Mouse (Mus musculus): ENCODE results near the gene Mrtfa. TPM values are rescaled to one million over a fixed set of nuclear protein-coding genes. Genes with fewer than 3 reads are reported as not detected.
A peak's percentile ranks its signal among the peaks of the same experiment; 100 is the strongest.

Gene Mrtfa
- polyA plus RNA-seq, 1 experiment from 2014 or later = 26.2 TPM

- H3K4me2 ChIP-seq (ENCODE audit: low read depth, low read length) = no peak overlapping the region
- no peaks in the 10 kb centered on the region for H3K27me3 ChIP-seq (ENCODE audit: control insufficient read depth, insufficient read depth, low read length)
- no peaks in the 10 kb centered on the region for H3K9me3 ChIP-seq (replicated peaks; ENCODE audit: control insufficient read depth, low read length)
- no peak for ATAC-seq (ENCODE audit: insufficient read depth, low FRiP score)
- WGBS = 67% methylated on average over 5 of the region's 5 CpGs
- H3K27ac ChIP-seq (ENCODE audit: low read length) = no peak overlapping the region
- no peaks in the 10 kb centered on the region for H3K36me3 ChIP-seq (ENCODE audit: control insufficient read depth, insufficient read depth, low read length)
- H3K4me3 ChIP-seq (replicated peaks; ENCODE audit: low read length) = no peak overlapping the region
- H3K4me1 ChIP-seq (ENCODE audit: control insufficient read depth, insufficient read depth, low read length) = 0 out of 2 replicates have a peak, but pooled peaks cover 8% of the 10 kb centered on the region
- H3K9ac ChIP-seq (ENCODE audit: low read length) = no peak overlapping the region
Measured at GRCm38 (mm10) chr15:81210496-81210895, 19.9 kb upstream of the Mrtfa start.

- no peak for ATAC-seq (ENCODE audit: insufficient read depth, low FRiP score)
- Histone ChIP-seq H3K4me3 (replicated peaks; ENCODE audit: low read length) (no peak overlapping the region), H3K27me3 (ENCODE audit: control insufficient read depth, insufficient read depth, low read length) (no peaks in the 10 kb centered on the region), H3K4me2 (ENCODE audit: low read depth, low read length) (no peak overlapping the region), H3K36me3 (ENCODE audit: control insufficient read depth, insufficient read depth, low read length) (no peaks in the 10 kb centered on the region), H3K9me3 (replicated peaks; ENCODE audit: control insufficient read depth, low read length) (0 out of 2 replicates have a peak, but pooled peaks cover 8% of the 10 kb centered on the region), H3K27ac (ENCODE audit: low read length) (no peak overlapping the region), H3K4me1 (ENCODE audit: control insufficient read depth, insufficient read depth, low read length) (no peaks in the 10 kb centered on the region), H3K9ac (ENCODE audit: low read length) (no peak overlapping the region)
- WGBS = 90% methylated on average over 5 of the region's 5 CpGs
Measured at GRCm38 (mm10) chr15:81202462-81202861, 11.9 kb upstream of the Mrtfa start.

- Histone ChIP-seq H3K4me1 (ENCODE audit: control insufficient read depth, insufficient read depth, low read length) (no peaks in the 10 kb centered on the region), H3K9ac (ENCODE audit: low read length) (no peak overlapping the region), H3K36me3 (ENCODE audit: control insufficient read depth, insufficient read depth, low read length) (no peaks in the 10 kb centered on the region), H3K27me3 (ENCODE audit: control insufficient read depth, insufficient read depth, low read length) (no peaks in the 10 kb centered on the region), H3K9me3 (replicated peaks; ENCODE audit: control insufficient read depth, low read length) (0 out of 2 replicates have a peak, but pooled peaks cover 8% of the 10 kb centered on the region), H3K4me2 (ENCODE audit: low read depth, low read length) (no peak overlapping the region), H3K4me3 (replicated peaks; ENCODE audit: low read length) (no peak overlapping the region), H3K27ac (ENCODE audit: low read length) (no peak overlapping the region)
- no peak for ATAC-seq (ENCODE audit: insufficient read depth, low FRiP score)
- WGBS = 19% methylated on average over 4 of the region's 4 CpGs
Measured at GRCm38 (mm10) chr15:81199372-81199959, 8.9 kb upstream of the Mrtfa start.

GRCm38 (mm10) chr15:81198447-81198846, 7.9 kb upstream of the Mrtfa start:
- H3K9me3 ChIP-seq (replicated peaks; ENCODE audit: control insufficient read depth, low read length) = 0 out of 2 replicates have a peak, but pooled peaks cover 8% of the 10 kb centered on the region
- ATAC-seq (ENCODE audit: insufficient read depth, low FRiP score) = no peak
- H3K36me3 ChIP-seq (ENCODE audit: control insufficient read depth, insufficient read depth, low read length) = no peaks in the 10 kb centered on the region
- H3K4me2 ChIP-seq (ENCODE audit: low read depth, low read length) = no peak overlapping the region
- no peaks in the 10 kb centered on the region for H3K4me1 ChIP-seq (ENCODE audit: control insufficient read depth, insufficient read depth, low read length)
- no peak overlapping the region for H3K4me3 ChIP-seq (replicated peaks; ENCODE audit: low read length)
- H3K27ac ChIP-seq (ENCODE audit: low read length) = no peak overlapping the region
- no peak overlapping the region for H3K9ac ChIP-seq (ENCODE audit: low read length)
- no peaks in the 10 kb centered on the region for H3K27me3 ChIP-seq (ENCODE audit: control insufficient read depth, insufficient read depth, low read length)
- 91% methylated on average over 5 of the region's 5 CpGs for WGBS

GRCm38 (mm10) chr15:81197197-81197596, 6.6 kb upstream of the Mrtfa start:
- no peak overlapping the region for H3K9ac ChIP-seq (ENCODE audit: low read length)
- no peaks in the 10 kb centered on the region for H3K36me3 ChIP-seq (ENCODE audit: control insufficient read depth, insufficient read depth, low read length)
- no peaks in the 10 kb centered on the region for H3K27me3 ChIP-seq (ENCODE audit: control insufficient read depth, insufficient read depth, low read length)
- no peak overlapping the region for H3K4me2 ChIP-seq (ENCODE audit: low read depth, low read length)
- H3K27ac ChIP-seq (ENCODE audit: low read length) = no peak overlapping the region
- H3K4me3 ChIP-seq (replicated peaks; ENCODE audit: low read length) = no peak overlapping the region
- ATAC-seq (ENCODE audit: insufficient read depth, low FRiP score) = peak; percentile 88
- 52% methylated on average over 10 of the region's 10 CpGs for WGBS
- H3K9me3 ChIP-seq (replicated peaks; ENCODE audit: control insufficient read depth, low read length) = 0 out of 2 replicates have a peak, but pooled peaks cover 8% of the 10 kb centered on the region
- no peaks in the 10 kb centered on the region for H3K4me1 ChIP-seq (ENCODE audit: control insufficient read depth, insufficient read depth, low read length)

GRCm38 (mm10) chr15:81195447-81195846, 4.9 kb upstream of the Mrtfa start:
- no peak overlapping the region for H3K4me3 ChIP-seq (replicated peaks; ENCODE audit: low read length)
- H3K9ac ChIP-seq (ENCODE audit: low read length) = no peak overlapping the region
- no peak overlapping the region for H3K27ac ChIP-seq (ENCODE audit: low read length)
- 49% methylated on average over 4 of the region's 4 CpGs for WGBS
- no peaks in the 10 kb centered on the region for H3K4me1 ChIP-seq (ENCODE audit: control insufficient read depth, insufficient read depth, low read length)
- H3K4me2 ChIP-seq (ENCODE audit: low read depth, low read length) = no peak overlapping the region
- H3K9me3 ChIP-seq (replicated peaks; ENCODE audit: control insufficient read depth, low read length) = 0 out of 2 replicates have a peak, but pooled peaks cover 8% of the 10 kb centered on the region
- no peaks in the 10 kb centered on the region for H3K27me3 ChIP-seq (ENCODE audit: control insufficient read depth, insufficient read depth, low read length)
- no peaks in the 10 kb centered on the region for H3K36me3 ChIP-seq (ENCODE audit: control insufficient read depth, insufficient read depth, low read length)
- no peak for ATAC-seq (ENCODE audit: insufficient read depth, low FRiP score)

- Histone ChIP-seq H3K4me2 (ENCODE audit: low read depth, low read length) (no peak overlapping the region), H3K9me3 (replicated peaks; ENCODE audit: control insufficient read depth, low read length) (0 out of 2 replicates have a peak, but pooled peaks cover 8% of the 10 kb centered on the region), H3K9ac (ENCODE audit: low read length) (no peak overlapping the region), H3K4me1 (ENCODE audit: control insufficient read depth, insufficient read depth, low read length) (no peaks in the 10 kb centered on the region), H3K36me3 (ENCODE audit: control insufficient read depth, insufficient read depth, low read length) (no peaks in the 10 kb centered on the region), H3K4me3 (replicated peaks; ENCODE audit: low read length) (no peak overlapping the region), H3K27ac (ENCODE audit: low read length) (no peak overlapping the region), H3K27me3 (ENCODE audit: control insufficient read depth, insufficient read depth, low read length) (no peaks in the 10 kb centered on the region)
- 89% methylated on average over 6 of the region's 6 CpGs for WGBS
- no peak for ATAC-seq (ENCODE audit: insufficient read depth, low FRiP score)
Measured at GRCm38 (mm10) chr15:81194791-81195190, 4.2 kb upstream of the Mrtfa start.

GRCm38 (mm10) chr15:81192858-81193257, 2.3 kb upstream of the Mrtfa start:
- no peak overlapping the region for H3K4me3 ChIP-seq (replicated peaks; ENCODE audit: low read length)
- H3K36me3 ChIP-seq (ENCODE audit: control insufficient read depth, insufficient read depth, low read length) = no peaks in the 10 kb centered on the region
- no peak overlapping the region for H3K27ac ChIP-seq (ENCODE audit: low read length)
- WGBS = 92% methylated on average over 8 of the region's 8 CpGs
- peaks cover 15% of the 10 kb centered on the region for H3K4me1 ChIP-seq (ENCODE audit: control insufficient read depth, insufficient read depth, low read length)
- no peak overlapping the region for H3K9ac ChIP-seq (ENCODE audit: low read length)
- H3K4me2 ChIP-seq (ENCODE audit: low read depth, low read length) = no peak overlapping the region
- ATAC-seq (ENCODE audit: insufficient read depth, low FRiP score) = no peak
- no peaks in the 10 kb centered on the region for H3K27me3 ChIP-seq (ENCODE audit: control insufficient read depth, insufficient read depth, low read length)
- no peaks in the 10 kb centered on the region for H3K9me3 ChIP-seq (replicated peaks; ENCODE audit: control insufficient read depth, low read length)

- Histone ChIP-seq H3K9ac (ENCODE audit: low read length) (no peak overlapping the region), H3K4me1 (ENCODE audit: control insufficient read depth, insufficient read depth, low read length) (peaks cover 16% of the 10 kb centered on the region), H3K27ac (ENCODE audit: low read length) (no peak overlapping the region), H3K27me3 (ENCODE audit: control insufficient read depth, insufficient read depth, low read length) (no peaks in the 10 kb centered on the region), H3K4me3 (replicated peaks; ENCODE audit: low read length) (no peak overlapping the region), H3K9me3 (replicated peaks; ENCODE audit: control insufficient read depth, low read length) (no peaks in the 10 kb centered on the region), H3K36me3 (ENCODE audit: control insufficient read depth, insufficient read depth, low read length) (no peaks in the 10 kb centered on the region), H3K4me2 (ENCODE audit: low read depth, low read length) (no peak overlapping the region)
- WGBS = 82% methylated on average over 5 of the region's 5 CpGs
- ATAC-seq (ENCODE audit: insufficient read depth, low FRiP score) = no peak
Measured at GRCm38 (mm10) chr15:81192316-81192715, 1.8 kb upstream of the Mrtfa start.
